Mouse (Mus musculus): ENCODE measurements around the gene Primpol.

The Primpol gene

DNA sequence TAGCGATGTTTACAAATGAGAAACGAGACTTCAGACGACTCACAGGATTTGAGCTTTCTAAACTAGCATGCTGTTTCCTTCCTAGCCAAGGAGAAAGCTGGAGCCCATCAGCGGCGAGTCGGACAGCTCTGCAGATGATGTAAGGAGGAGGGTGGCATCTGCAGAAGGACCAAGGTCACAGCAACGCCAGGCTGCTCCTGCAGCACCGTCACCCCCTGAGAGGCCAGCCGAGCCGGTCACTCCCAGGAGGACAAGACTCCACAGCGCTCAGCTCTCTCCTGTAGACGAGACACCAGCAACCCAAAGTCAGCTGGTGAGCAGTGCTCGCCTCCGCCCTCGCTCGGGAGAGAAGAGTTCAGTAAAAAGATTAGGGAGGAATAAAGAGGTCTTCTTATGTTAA, 54.7 kb downstream of the Primpol start:
- no peak for DNase-seq (ENCODE audit: low read depth, low spot score)

DNA sequence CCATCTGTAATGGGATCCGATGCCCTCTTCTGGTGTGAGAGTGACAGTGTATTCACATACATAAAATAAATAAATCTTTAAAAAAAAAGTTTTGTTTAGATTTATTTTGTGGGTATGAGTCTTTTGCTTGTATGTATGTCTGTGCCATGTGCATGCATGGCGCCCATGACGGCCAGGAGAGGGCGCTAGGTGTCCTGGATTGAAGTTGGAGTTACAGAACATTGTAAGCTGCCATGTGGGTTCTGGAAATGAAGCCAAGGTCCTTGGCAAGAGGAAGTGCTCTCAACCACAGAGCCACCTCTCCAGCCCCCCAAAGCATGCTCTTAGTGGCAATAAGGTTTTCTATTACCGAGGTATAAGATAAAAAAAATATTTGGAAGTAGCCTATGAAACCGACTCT, 57.6 kb downstream of the Primpol start:
- DNase-seq (ENCODE audit: low read depth, low spot score) = peak; percentile 71

DNA sequence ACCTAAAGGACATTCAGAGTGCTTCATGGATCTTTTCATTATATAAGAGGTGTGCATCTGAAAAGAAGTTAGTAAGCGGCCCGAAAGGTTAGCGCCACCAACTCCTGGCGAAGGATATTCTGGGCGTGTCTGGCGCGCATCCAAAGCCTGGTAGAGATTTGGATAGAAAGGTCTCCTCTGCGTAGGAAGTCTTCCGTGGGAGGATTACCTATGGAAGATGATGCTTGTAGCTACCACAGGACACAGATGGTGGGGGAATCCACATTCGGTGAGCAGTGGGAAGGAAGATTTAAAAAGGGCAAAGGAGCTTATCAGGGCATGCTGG, 64.6 kb downstream of the Primpol start:
- no peak for DNase-seq (ENCODE audit: low read depth, low spot score)

DNA sequence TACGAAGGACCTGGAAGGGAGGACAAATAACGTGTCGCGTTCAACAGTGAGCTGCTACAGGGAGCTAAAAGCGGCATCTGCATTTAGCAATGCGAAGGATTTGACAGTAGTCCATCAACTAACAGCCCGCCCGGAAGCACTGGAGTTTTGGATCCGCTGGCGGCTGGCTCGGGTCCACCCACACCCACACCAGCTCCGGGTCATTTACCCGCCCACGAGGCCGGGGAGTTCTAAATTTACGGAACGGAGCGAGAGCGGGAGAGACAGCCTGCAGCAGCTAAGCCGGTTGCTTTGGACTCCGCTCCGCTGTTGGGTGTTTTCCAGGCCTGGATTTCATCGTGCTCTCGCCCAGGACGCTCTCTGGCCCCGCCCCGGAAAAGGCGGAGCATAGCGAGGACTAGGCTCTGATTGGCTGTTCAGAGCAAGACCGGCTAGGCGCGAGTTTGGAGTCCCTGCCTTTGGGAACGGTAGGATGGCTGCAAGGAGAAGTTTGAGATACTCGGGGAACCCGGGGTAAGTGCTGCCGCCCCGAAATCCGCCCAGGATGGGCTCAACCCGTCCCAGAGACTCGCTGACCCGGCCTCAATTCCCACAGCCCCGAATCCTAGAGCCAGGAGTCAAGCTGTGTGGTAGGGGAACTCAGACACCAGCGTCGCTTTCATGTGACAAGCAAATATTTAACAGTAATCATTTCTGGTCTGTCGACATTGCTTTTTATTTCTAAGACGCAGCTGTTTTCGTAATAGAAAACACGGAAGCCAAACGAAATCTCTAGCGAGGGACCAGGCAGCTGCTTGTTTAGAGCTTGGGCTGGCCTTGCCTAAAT, 65.2 kb downstream of the Primpol start, which contains the start of gene Cenpu:
Cenpu (plus strand) TSS at position 414 of the 826 bp plus-strand sequence.
- peak; percentile 100 for DNase-seq (ENCODE audit: low read depth, low spot score)

DNA sequence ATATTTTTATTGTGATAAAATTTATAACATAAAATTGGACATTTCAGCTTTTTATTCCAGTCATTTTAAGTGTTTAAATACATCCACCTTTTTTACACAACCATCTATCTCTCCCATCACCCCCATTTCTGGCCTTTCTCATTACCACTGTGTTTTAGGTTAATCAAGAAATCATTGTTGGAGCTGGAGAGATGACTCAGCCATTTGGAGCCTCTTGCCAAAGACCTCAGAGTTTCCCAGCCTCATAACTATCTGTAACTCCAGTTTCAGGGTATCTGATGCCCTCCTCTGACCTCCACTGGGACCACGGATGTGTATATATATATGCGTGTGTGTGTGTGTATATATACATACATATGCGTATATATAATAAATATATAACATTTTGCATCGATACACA, 66.0 kb downstream of the Primpol start:
- no peak for DNase-seq (ENCODE audit: low read depth, low spot score)

DNA sequence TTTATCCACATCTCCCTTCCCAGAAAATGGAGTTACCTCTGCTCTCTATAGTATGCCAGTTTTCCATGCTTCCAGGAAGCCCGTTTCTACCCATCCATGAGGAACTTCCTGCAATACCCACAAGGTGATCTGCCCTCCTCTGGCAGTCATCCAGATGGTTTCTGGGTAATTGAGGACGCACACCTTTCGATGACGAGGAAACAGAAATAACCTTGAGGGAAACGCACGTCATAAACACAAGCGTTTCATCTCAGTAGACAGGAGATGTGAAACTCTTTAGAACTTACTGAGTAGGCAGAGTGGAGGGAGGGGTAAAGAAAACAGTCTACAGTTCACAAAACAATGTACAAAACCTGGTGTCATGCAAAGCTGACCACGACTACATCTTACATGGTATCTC, 67.0 kb downstream of the Primpol start:
- no peak for DNase-seq (ENCODE audit: low read depth, low spot score)

DNA sequence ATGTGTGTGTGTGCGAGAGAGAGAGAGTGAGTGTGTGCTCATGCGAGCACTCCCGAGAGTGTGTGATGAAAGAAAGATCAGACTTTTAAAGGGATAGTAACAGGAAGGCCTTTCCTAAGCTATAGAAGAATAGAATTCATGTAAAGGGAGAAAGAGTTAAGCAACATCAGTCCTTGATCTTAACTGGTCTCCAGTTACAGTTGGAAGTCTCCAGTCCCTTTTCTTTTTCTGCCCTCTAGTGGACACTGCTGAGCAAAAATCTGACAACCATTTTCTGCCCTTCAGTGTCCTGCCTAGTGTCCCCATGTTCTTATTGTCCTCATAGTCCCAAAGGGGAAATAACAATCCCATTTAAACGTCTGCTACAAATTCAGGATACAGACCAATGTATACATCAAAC, 69.8 kb downstream of the Primpol start:
- DNase-seq (ENCODE audit: low read depth, low spot score) = peak; percentile 78

DNA sequence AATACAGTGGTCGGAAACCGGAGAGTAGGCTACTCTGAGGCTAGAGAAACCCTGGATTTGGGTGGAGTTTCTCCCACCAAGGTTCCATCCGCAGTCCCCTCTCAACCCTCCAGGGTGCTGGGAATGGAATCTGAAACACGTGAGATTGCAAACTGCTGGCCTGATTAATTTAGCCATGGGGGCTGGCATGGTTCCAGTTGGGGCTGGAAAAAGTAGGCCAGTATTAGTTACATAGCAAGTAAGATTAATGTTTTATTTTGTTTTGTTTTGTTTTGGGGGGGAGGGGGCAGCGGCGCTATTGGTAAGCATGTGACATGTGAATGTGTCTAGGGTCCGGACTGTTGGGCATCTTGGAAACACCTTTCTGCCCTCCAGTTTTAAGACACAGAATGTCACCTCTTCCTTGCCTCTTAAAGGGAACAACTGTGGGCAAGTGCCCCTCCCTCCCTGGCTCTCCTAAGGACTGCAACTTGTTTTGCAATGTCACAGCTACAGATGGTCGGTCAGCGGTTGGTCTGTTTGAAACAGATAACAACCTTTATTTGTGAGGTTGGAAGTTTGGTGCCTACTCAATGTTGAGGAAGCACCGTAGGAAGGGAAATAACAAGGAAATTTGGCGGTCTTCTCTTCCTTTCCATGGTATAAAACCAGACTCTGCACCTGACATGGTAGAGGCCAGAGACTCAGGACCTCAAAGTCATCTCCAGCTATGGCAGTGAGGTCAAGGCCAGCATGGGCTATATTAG, 70.4 kb downstream of the Primpol start:
- DNase-seq (ENCODE audit: low read depth, low spot score) = no peak

DNA sequence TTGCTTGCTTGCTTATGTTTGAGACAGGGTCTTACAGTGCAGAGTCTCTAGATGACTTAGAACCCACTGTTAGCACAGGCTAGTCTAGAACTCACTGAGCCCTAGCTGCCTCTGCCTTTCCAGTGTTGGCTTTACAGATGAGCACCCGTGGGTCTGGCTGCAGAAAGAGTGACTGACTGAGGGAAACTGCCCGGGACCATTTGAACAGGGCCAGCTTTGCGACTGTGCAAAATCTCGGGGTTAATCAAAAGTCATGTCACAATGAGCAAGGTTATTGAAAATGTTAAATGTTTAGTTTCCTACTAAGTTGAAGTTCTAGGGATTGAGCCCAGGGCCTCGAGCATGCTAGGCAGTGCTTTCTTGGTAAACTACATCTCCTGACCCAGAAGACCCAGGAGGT, 71.2 kb downstream of the Primpol start:
- no peak for DNase-seq (ENCODE audit: low read depth, low spot score)

DNA sequence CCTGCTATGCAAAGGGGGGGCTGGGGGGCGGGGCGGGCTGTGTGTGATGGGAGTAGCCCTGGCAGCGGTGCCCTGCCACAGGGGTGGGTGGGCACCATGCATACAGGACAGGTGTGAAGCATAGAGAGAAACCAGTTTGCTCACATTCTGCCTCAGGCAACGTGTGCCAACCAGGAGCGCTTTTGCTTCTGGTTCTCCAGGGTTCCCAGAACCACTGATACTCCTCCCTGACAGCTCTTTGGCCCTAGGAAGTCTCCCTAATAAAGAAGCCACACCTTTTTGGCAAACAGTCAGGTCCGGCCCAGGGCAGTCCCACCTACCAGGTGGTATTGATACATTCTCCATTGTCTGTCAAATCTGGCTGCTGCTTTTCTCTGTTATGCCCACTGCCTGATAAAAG, 73.3 kb downstream of the Primpol start:
- DNase-seq (ENCODE audit: low read depth, low spot score) = no peak

DNA sequence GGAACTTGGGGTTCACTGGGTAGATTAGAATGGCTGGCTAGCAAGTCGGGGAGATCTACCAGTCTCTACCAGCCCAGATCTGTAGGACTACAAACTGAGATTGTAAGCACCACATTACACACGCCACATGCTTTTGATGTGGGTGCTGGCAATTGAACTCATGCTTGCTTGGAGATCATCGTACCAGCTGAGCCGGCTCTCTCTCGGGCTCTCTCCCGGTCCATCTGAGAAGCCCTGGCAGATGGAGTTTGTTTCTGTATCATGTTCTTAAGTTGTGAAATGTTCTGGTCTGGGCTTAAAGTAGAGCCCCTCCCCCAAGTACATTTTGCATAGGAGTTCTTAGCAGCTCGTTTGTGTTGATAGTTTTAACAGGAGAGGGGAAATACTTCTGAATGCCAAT, 73.8 kb downstream of the Primpol start:
- no peak for DNase-seq (ENCODE audit: low read depth, low spot score)

DNA sequence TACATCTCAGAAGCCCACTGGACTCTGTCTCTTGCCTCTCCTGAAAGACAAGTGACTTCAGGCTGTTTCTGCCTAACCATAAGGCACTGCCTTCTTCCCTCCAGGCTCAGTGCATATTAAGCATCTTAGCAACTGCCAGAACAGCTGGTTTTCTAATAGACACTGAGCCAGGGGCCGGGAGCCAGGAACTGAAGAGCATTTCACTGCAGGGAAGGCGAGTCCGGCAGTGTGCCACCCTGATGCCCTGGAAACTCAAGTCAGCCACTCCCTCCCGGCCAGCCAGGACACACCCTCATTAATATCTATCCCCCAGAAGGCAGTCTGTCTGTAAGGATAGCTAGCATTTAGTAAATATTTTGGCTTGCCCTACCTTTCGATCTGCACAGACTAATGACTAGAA, 77.3 kb downstream of the Primpol start:
- DNase-seq (ENCODE audit: low read depth, low spot score) = no peak

DNA sequence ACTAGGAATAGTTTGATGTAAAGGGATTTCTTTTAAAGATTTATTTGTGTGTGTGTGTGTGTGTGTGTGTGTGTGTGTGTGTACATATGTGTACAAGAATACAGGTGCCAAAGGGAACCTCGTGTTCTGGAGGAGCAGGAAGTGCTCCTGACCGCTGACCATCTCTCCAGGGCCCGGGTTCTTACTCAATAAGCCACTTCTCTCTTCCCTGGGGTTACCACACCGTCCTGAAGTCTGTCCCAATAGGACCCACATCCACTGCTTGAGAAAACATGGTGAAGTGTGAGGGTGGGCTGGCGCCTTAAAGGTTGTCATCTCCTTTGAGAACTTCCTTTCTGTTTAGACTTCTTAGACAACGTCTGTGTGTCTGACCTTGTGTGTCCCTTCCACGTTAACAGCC, 83.1 kb downstream of the Primpol start:
- DNase-seq (ENCODE audit: low read depth, low spot score) = no peak

DNA sequence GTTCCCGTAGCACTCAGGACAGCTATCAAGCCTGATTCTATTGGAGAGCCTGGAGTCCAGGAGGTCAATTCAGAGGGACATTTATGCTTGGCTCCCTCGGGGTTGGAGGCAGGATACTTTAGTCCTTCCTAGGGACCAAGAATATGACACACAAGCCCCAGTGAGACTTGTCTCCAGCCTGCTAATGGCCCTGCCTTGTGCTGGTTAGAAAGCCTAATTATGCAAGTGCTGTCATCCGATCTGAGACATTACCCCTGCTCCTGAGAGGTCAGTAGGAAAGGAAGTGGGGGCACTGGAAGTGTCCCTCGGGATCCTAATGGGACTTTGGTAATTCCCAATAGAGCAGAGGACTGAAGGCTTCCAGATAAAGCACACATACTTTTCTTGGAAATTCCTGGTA, 86.5 kb downstream of the Primpol start:
- no peak for DNase-seq (ENCODE audit: low read depth, low spot score)

DNA sequence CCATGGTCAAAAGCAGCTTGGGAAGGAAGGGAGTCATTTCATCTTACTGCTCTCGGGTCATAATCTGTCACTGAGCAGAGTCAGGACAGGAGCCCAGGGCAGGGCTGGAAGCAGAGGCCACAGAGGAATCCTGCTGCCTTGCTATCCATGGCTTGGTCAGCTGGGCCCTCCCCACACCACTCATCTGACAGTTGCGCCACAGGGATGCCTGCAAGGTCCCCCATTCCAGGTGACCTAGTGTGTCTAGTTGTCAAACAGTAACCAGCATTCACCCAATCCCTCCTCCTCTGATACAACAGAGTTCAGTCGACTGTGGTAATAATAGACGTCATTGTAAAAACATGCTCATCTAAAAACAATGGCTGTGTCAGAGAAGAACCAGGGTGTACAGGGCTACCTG, 87.5 kb downstream of the Primpol start:
- no peak for DNase-seq (ENCODE audit: low read depth, low spot score)

DNA sequence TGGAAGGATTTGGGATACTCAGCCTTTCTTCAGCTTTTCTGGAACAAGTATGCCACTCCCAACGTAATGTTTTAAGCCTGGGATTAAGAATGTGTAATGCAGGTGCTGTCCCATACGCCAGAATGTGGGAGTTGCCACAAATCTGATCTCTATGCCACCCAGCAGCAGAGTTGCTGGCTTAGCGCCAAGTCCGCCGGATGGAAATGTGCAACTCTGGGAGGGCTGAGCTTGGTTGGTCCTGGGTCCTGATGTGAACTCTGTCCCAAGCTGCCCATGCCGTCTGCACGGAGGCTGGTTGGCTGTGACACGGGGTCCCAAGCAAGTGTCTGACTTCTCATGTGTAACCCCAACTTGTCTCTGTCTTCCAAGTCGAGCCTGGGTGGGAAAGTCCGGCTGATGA, 90.2 kb downstream of the Primpol start:
- no peak for DNase-seq (ENCODE audit: low read depth, low spot score)

DNA sequence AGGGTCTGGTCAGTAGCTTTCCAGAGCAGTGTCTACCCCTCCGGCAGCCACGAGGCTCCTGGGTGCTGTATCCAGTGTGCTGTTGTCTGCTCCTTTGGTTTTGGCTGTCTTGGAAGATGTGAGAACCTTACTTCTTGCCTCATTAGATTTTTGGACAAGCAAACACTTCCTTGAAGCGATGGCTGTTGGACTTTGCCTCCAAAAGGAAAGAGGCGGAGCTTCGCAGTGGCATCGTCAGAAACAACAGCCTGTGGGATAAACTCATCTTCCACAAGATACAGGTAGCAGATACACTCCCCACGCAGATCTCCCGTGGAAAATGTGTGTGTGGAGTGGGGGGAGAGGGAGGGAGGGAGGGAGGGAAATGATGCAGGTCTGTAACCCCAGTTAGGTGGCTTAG, 90.9 kb downstream of the Primpol start:
- no peak for DNase-seq (ENCODE audit: low read depth, low spot score)
